22 mouse cellular contexts compared by ENCODE assay signal in genomic region chr19:4795929-4796328, GRCm38 (mm10).
"Had no signal": no experiment of that assay in that cellular context is flagged by ENCODE, and none has a peak within 500 bp of the region (broad histone marks: within the 10 kb centered on the region; RNA-seq: fewer than 3 reads in every experiment).

No protein-coding gene starts in this region.

- ATAC-seq: forebrain, postnatal 0 days; hindbrain, postnatal 0 days; intestine, postnatal 0 days had no signal

- DNase-seq: forebrain, postnatal 0 days; gastrocnemius, postnatal 14 days; gastrocnemius, postnatal 36 days; heart, adult 2 months; heart, postnatal 14 days; heart, postnatal 36 days; kidney, adult 18-20 months; kidney, adult 8-10 months; kidney, postnatal 10 days; kidney, postnatal 25 days; kidney, postnatal 4 days had no signal

- H3K9ac ChIP-seq: forebrain, postnatal 0 days; heart, embryonic 15.5 days; hindbrain, embryonic 13.5 days; hindbrain, embryonic 15.5 days; limb, embryonic 13.5 days; limb, embryonic 15.5 days had no signal

- H3K4me3 ChIP-seq: heart, adult 2 months; heart, embryonic 13.5 days; heart, embryonic 15.5 days; hindbrain, embryonic 13.5 days; hindbrain, embryonic 15.5 days; layer of hippocampus, adult 2 months; left cerebral cortex, adult 2 months; limb, embryonic 13.5 days; limb, embryonic 15.5 days had no signal

- H3K4me2 ChIP-seq: heart, embryonic 11.5 days; heart, embryonic 13.5 days; heart, embryonic 15.5 days; hindbrain, embryonic 13.5 days; hindbrain, embryonic 15.5 days; limb, embryonic 15.5 days had no signal

- H3K9me3 ChIP-seq: heart, embryonic 13.5 days; heart, embryonic 15.5 days; hindbrain, embryonic 13.5 days; hindbrain, embryonic 15.5 days; limb, embryonic 13.5 days; limb, embryonic 15.5 days had no signal

- H3K27me3 ChIP-seq: heart, embryonic 13.5 days; heart, embryonic 15.5 days; hindbrain, embryonic 13.5 days; hindbrain, embryonic 15.5 days; limb, embryonic 13.5 days; limb, embryonic 15.5 days had no signal

- H3K27ac ChIP-seq: heart, adult 2 months; heart, embryonic 13.5 days; heart, embryonic 15.5 days; hindbrain, embryonic 13.5 days; hindbrain, embryonic 15.5 days; hindbrain, postnatal 0 days; layer of hippocampus, adult 2 months; left cerebral cortex, adult 2 months; limb, embryonic 13.5 days; limb, embryonic 15.5 days had no signal
